Mouse (Mus musculus) neural tube, embryonic 14.5 days (tissue): Measurements from ENCODE around the gene Olfr470. TPM values are rescaled to one million over a fixed set of nuclear protein-coding genes. Genes with fewer than 3 reads are reported as not detected.
"Not testable (repeated sequence)": the region's sequence is repeated elsewhere in the genome, so short reads cannot be mapped to it uniquely, and the experiment has no call there.

Experiments
- ATAC-seq: fragments of 200-750 bp; cut with Nextera tagmentation; 2 replicates; pipeline ENCODE4 v1.8.0; 2017; ENCODE audit warnings: low read depth, mild to moderate bottlenecking, moderate TSS enrichment, moderate library complexity
- H3K27ac ChIP-seq: fragments of 300-500 bp; sonication (generic); 2 replicates; pipeline ENCODE4 v1.5.1; 2014; ENCODE audit warnings: low read depth, mild to moderate bottlenecking, control low read depth, low read length, moderate library complexity, mixed read lengths
- H3K27me3 ChIP-seq: fragments of 300-500 bp; sonication (generic); 2 replicates; pipeline ENCODE4 v1.6.1; 2014; ENCODE audit warnings: low read length; ENCODE audit not compliant: control insufficient read depth, insufficient read depth
- H3K36me3 ChIP-seq: fragments of 300-500 bp; sonication (generic); 2 replicates; pipeline ENCODE4 v1.6.1; 2014; ENCODE audit warnings: low read length, mixed read lengths; ENCODE audit not compliant: control insufficient read depth, insufficient read depth
- H3K4me1 ChIP-seq: fragments of 300-500 bp; sonication (generic); 2 replicates; pipeline ENCODE4 v1.6.1; 2014; ENCODE audit warnings: low read length; ENCODE audit not compliant: control insufficient read depth, insufficient read depth
- H3K4me2 ChIP-seq: fragments of 300-500 bp; sonication (generic); 2 replicates; pipeline ENCODE4 v1.6.1; 2014; ENCODE audit warnings: mild to moderate bottlenecking, low read depth, low read length, control low read depth
- H3K4me3 ChIP-seq: fragments of 300-500 bp; sonication (generic); 2 replicates; pipeline ENCODE4 v1.5.1; 2014; ENCODE audit warnings: low read depth, low read length, control low read depth, mixed read lengths
- H3K9ac ChIP-seq: fragments of 300-500 bp; sonication (generic); replicated peaks from 2 replicates; pipeline ENCODE4 v1.6.1; 2014; ENCODE audit warnings: low read depth, mild to moderate bottlenecking, control low read depth, low read length, mixed read lengths
- H3K9me3 ChIP-seq: fragments of 300-500 bp; sonication (generic); 2 replicates; pipeline ENCODE4 v1.6.1; 2016; ENCODE audit warnings: low read length; ENCODE audit not compliant: control insufficient read depth
- WGBS: fragments of 180-500 bp; shearing (Covaris S2); extraction: QIAGEN DNeasy Blood & Tissue Kit; methylation state at CpG from one replicate; pipeline ENCODE4 v1.1.7; 2014; 5-methylcytosine and 5-hydroxymethylcytosine counted together
- polyA plus RNA-seq: library from polyadenylated mRNA; unstranded; fragments of >200 nt; fragmentation: Nextera tagmentation; extraction: Ambion mirVana; gene quantifications from 2 replicates; pipeline ENCODE4 v1.2.1, GENCODE M21; 2014

Gene Olfr470
- polyA plus RNA-seq: not detected in 2 replicates

DNA sequence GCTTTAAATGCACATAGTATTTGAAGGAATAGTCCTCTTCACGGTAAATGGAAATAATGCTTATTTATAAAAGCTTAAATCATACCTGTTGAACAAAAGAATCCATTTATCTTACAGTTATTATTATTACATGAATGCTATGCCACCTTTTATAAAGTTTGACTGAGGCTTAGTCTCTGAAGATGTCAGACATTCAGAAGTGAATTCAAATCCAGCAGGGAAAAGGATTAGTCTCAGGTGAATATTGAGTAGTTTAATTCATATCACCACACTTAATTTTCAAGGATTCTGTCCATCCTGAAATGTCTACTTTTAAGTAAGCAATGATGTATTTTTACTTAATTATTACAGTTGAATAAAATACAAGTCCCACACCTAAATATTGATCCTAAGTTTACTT, at the start of gene Olfr470:
Gene Olfr470 (minus strand): TSS at position 101 of the 400 bp plus-strand sequence.
- not testable (repeated sequence) for H3K4me1 ChIP-seq, H3K4me2 ChIP-seq, H3K4me3 ChIP-seq, H3K9me3 ChIP-seq, ATAC-seq, H3K27me3 ChIP-seq, H3K36me3 ChIP-seq, H3K9ac ChIP-seq, H3K27ac ChIP-seq
- WGBS: 90% methylated on average over 1 of the region's 1 CpGs

DNA sequence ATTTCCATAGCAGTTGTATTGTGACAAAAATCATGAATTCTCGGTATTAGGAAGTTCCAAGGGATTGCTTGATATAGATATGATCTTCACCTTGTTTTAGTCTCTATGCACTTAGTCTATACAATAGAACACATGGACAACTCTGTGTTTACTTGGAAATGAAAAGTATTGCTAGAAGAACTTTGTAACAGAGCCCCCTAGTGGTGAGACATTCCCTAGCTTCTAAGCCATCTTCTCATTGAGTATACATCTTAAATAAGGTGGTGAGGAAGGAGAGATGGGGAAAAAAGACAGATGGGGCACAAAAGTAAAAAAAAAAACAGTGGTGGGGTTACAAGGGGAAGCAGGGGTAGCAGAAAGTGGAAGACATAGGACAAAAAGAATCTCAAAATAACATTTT, 5.6 kb downstream of the Olfr470 start:
- H3K4me1 ChIP-seq: no peaks in the 10 kb centered on the region
- ATAC-seq: no peak
- no peak overlapping the region for H3K27ac ChIP-seq
- H3K9ac ChIP-seq: no peak overlapping the region
- no peak overlapping the region for H3K4me3 ChIP-seq
- WGBS: 89% methylated on average over 1 of the region's 1 CpGs
- no peak overlapping the region for H3K4me2 ChIP-seq
- no peaks in the 10 kb centered on the region for H3K36me3 ChIP-seq
- no peaks in the 10 kb centered on the region for H3K27me3 ChIP-seq
- H3K9me3 ChIP-seq: no peaks in the 10 kb centered on the region

GRCm38 (mm10) chr7:107825441-107825840, 21.8 kb downstream of the Olfr470 start, which contains the start of gene Olfr469:
TSS of gene Olfr469 (minus strand) at chr7:107825541.
- not testable (repeated sequence) for H3K27me3 ChIP-seq

GRCm38 (mm10) chr7:107823867-107824266, 23.4 kb downstream of the Olfr470 start:
- H3K4me2 ChIP-seq, ATAC-seq, H3K4me1 ChIP-seq, H3K9ac ChIP-seq, H3K27ac ChIP-seq, H3K27me3 ChIP-seq, H3K36me3 ChIP-seq, H3K4me3 ChIP-seq, H3K9me3 ChIP-seq: not testable (repeated sequence)
- WGBS: 80% methylated on average over 2 of the region's 2 CpGs

More at GRCm38 (mm10) chr7:107825441-107825840, 21.8 kb downstream of the Olfr470 start, which contains the start of gene Olfr469:
- H3K9ac ChIP-seq, H3K4me1 ChIP-seq, H3K4me2 ChIP-seq, H3K27ac ChIP-seq, H3K36me3 ChIP-seq, H3K9me3 ChIP-seq, H3K4me3 ChIP-seq, ATAC-seq: not testable (repeated sequence)

GRCm38 (mm10) chr7:107819442-107819841, 27.8 kb downstream of the Olfr470 start:
- Histone ChIP-seq H3K9ac (no peak overlapping the region), H3K27ac (no peak overlapping the region)
- ATAC-seq: no peak

DNA sequence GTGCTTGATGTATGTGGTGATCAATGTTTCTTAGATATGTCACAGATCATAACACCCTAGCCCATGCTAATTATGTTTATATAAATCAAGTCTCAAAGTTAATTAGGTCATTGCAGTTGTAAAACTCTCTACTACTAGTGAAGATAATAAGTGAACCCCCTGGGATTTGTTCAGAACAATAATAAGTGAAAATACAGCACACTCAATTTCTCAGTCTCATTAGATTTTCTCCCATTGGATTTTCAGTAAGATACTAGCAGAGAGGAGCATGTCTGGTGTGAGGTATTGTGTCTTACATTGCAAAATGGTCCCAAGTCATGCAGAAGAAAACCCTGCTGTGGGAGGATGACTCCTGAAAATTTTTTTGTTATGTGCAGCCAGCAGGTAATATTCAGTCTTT, 35.3 kb downstream of the Olfr470 start, which contains the start of gene Olfr467:
Gene Olfr467 (plus strand): TSS at position 301 of the 400 bp plus-strand sequence.
- Histone ChIP-seq H3K27ac (no peak within 1 kb of the TSS), H3K4me3 (no peak within 1 kb of the TSS), H3K4me2 (no peak within 1 kb of the TSS), H3K9me3 (no peaks in the 10 kb centered on the region), H3K4me1 (no peaks in the 10 kb centered on the region), H3K36me3 (no peaks in the 10 kb centered on the region), H3K27me3 (no peaks in the 10 kb centered on the region), H3K9ac (no peak within 1 kb of the TSS)
- ATAC-seq: no peak

More at GRCm38 (mm10) chr7:107819442-107819841, 27.8 kb downstream of the Olfr470 start:
- H3K4me1 ChIP-seq: no peaks in the 10 kb centered on the region
- no peaks in the 10 kb centered on the region for H3K9me3 ChIP-seq
- no peak overlapping the region for H3K4me2 ChIP-seq
- H3K4me3 ChIP-seq: no peak overlapping the region
- H3K27me3 ChIP-seq: no peaks in the 10 kb centered on the region
- H3K36me3 ChIP-seq: no peaks in the 10 kb centered on the region

GRCm38 (mm10) chr7:107802138-107802537, 45.2 kb downstream of the Olfr470 start:
- Histone ChIP-seq H3K27me3 (no peaks in the 10 kb centered on the region), H3K9ac (no peak overlapping the region), H3K27ac (no peak overlapping the region), H3K4me1 (no peaks in the 10 kb centered on the region), H3K36me3 (no peaks in the 10 kb centered on the region), H3K4me3 (no peak overlapping the region), H3K4me2 (no peak overlapping the region), H3K9me3 (no peaks in the 10 kb centered on the region)
- ATAC-seq: no peak
- WGBS: 82% methylated on average over 3 of the region's 3 CpGs

DNA sequence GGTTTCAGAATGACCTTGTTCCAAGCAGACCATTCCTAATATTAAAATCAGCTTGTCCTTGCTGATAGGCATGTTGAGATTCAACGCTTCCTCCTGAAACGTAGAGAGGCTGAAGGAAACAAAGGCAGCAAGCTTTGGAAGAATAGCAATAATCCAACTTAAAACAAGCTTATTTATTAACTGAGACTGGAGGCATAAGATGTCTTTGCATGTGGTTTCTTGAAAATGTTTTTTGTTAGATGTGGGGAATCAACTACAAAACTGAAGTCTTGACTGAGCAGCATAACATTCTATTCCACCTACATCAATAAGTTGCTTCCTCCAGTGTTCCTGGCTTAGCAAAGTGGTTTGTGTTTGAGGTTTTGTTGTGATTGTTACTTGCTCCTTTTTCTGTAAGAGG, 46.2 kb downstream of the Olfr470 start, which contains the start of gene Ovch2:
Gene Ovch2 (minus strand): TSS at position 101 of the 400 bp plus-strand sequence.
- 97% methylated on average over 2 of the region's 2 CpGs for WGBS
- Histone ChIP-seq H3K4me3 (no peak within 1 kb of the TSS), H3K36me3 (no peaks in the 10 kb centered on the region), H3K9me3 (no peaks in the 10 kb centered on the region), H3K27ac (no peak within 1 kb of the TSS), H3K4me1 (no peaks in the 10 kb centered on the region), H3K4me2 (no peak within 1 kb of the TSS), H3K27me3 (no peaks in the 10 kb centered on the region), H3K9ac (no peak within 1 kb of the TSS)
- no peak for ATAC-seq

DNA sequence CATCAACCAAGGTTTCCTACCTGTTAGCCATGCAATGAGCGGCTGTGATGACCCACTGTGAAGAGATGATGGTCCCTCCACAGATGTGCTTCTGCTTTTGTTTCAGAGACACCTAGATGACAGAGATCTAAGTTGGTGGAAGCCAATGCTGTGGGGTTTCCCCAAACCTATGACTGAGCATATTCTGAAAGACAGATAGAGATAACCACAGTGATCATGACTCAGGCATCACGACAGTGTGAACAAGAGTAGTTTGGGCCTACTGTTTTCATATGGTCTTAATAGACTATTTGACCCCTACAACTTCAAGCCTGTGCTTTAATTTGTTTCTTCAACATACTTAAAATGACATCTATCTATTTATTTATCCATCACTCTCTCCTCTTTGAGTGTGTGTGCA, 50.8 kb downstream of the Olfr470 start:
- Histone ChIP-seq H3K36me3 (no peaks in the 10 kb centered on the region), H3K9me3 (no peaks in the 10 kb centered on the region), H3K27ac (no peak overlapping the region), H3K9ac (no peak overlapping the region), H3K4me3 (no peak overlapping the region), H3K4me1 (no peaks in the 10 kb centered on the region), H3K27me3 (no peaks in the 10 kb centered on the region), H3K4me2 (no peak overlapping the region)
- ATAC-seq: no peak
- WGBS: 89% methylated on average over 2 of the region's 2 CpGs
